ENCODE assay signal across 8 mouse cellular contexts in the genomic region with DNA sequence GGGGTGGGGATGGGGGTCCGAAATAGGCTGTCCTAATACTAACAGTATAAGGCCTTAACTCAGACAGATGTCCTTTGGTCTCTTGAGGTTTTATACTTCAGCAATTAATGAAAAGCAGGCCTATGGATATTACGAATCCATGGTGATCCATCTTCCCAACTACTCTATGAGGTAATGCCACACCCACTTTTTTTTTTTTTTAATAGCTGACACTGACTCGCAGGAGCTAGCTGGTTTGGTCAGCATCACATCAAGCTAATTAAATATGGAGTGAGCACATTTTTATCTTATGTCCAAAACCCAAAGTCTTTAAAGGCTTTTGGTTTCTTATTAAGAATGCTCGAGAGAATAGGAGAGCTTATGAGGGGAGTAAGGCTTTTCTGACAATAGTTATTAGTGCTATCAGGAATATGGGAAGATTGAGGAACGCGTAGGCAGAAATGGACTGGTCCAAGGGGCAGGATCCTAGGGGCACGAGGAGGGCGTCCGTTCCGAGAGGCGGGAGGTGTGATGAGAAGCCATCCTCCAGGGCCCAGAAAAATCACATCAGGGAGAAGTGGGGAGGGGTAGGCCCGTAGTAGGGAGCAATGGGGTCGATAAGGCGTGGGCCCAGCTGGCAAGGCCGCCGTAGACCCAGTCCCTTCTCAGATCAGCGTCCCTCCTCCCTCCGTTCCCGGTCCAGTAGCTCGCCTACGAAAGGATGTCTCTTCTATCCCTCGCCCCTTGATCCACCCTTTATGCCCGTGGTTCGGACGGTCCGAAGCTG. TPM values are rescaled to one million over a fixed set of nuclear protein-coding genes. Genes with fewer than 3 reads are reported as not detected.
A peak's percentile ranks its signal among the peaks of the same experiment; 100 is the strongest.
DNase-seq lines count a peak whose midpoint lies in the region; ATAC-seq lines count a peak whose summit lies in the region.

No protein-coding gene starts in this region.

- no peak for DNase-seq in lung, postnatal 25 days (ENCODE audit: low spot score)
- no peak for DNase-seq in limb, embryonic 11.5 days (ENCODE audit: low spot score)
- peak; percentile 17 for DNase-seq in naive thymus-derived CD4-positive, alpha-beta T cell, adult 2 months (ENCODE audit: low read depth)
- DNase-seq in ovary, postnatal 36 days (ENCODE audit: low spot score) = no peak
- no peak for DNase-seq in right cerebral cortex, postnatal 10 days (ENCODE audit: low spot score in 2 of 2)

- H3K9ac ChIP-seq in lung, embryonic 15.5 days = peak overlapping the region; percentile 89
- peak overlapping the region; percentile 71 for H3K9ac ChIP-seq in embryonic facial prominence, embryonic 15.5 days
- H3K9ac ChIP-seq in limb, embryonic 11.5 days (ENCODE audit: low read length) = peak overlapping the region; percentile 78

- H3K4me2 ChIP-seq in lung, embryonic 15.5 days = peak overlapping the region; percentile 83
- H3K4me2 ChIP-seq in embryonic facial prominence, embryonic 15.5 days (replicated peaks) = peak overlapping the region; percentile 77
- H3K4me2 ChIP-seq in limb, embryonic 11.5 days (ENCODE audit: low read depth, severe bottlenecking) = peak overlapping the region; percentile 83

- peak overlapping the region; percentile 63 for H3K27ac ChIP-seq in lung, embryonic 15.5 days
- peak overlapping the region; percentile 22; the same call in 1 of the 2 replicates for H3K27ac ChIP-seq in embryonic facial prominence, embryonic 15.5 days (replicated peaks)
- H3K27ac ChIP-seq in limb, embryonic 11.5 days (replicated peaks; ENCODE audit: low read depth, low read length) = no peak overlapping the region

- H3K9me3 ChIP-seq in lung, embryonic 15.5 days = no peaks in the 10 kb centered on the region
- H3K9me3 ChIP-seq in embryonic facial prominence, embryonic 15.5 days (replicated peaks) = no peaks in the 10 kb centered on the region
- H3K9me3 ChIP-seq in limb, embryonic 11.5 days (ENCODE audit: control insufficient read depth, low read length) = no peaks in the 10 kb centered on the region

- WGBS in lung, embryonic 15.5 days = 7% methylated on average over 26 of the region's 26 CpGs
- 7% methylated on average over 26 of the region's 26 CpGs for WGBS in embryonic facial prominence, embryonic 15.5 days
- 8% methylated on average over 25 of the region's 26 CpGs for WGBS in limb, embryonic 11.5 days

- H3K4me1 ChIP-seq in lung, embryonic 15.5 days = peaks cover 16% of the 10 kb centered on the region
- peaks cover 13% of the 10 kb centered on the region for H3K4me1 ChIP-seq in embryonic facial prominence, embryonic 15.5 days
- H3K4me1 ChIP-seq in limb, embryonic 11.5 days (ENCODE audit: control insufficient read depth, insufficient read depth, low read length) = peaks cover 9% of the 10 kb centered on the region; the same call in 1 of the 2 replicates

- H3K36me3 ChIP-seq in lung, embryonic 15.5 days = peaks cover 26% of the 10 kb centered on the region
- peaks cover 45% of the 10 kb centered on the region for H3K36me3 ChIP-seq in embryonic facial prominence, embryonic 15.5 days
- H3K36me3 ChIP-seq in limb, embryonic 11.5 days (ENCODE audit: control insufficient read depth, insufficient read depth, low read length) = peaks cover 6% of the 10 kb centered on the region; the same call in 1 of the 2 replicates

- peak overlapping the region; percentile 95 for H3K4me3 ChIP-seq in lung, embryonic 15.5 days
- peak overlapping the region; percentile 92 for H3K4me3 ChIP-seq in embryonic facial prominence, embryonic 15.5 days (replicated peaks)
- peak overlapping the region; percentile 85 for H3K4me3 ChIP-seq in limb, embryonic 11.5 days (ENCODE audit: low read depth, low read length)

- peak; percentile 54 for ATAC-seq in lung, embryonic 15.5 days (ENCODE audit: borderline replicate concordance, extremely low read depth, low FRiP score, low TSS enrichment)
- peak; percentile 45 for ATAC-seq in embryonic facial prominence, embryonic 15.5 days (ENCODE audit: insufficient number of reproducible peaks, low FRiP score, low TSS enrichment, low read depth)
- 0 out of 2 replicates have a peak, but pooled peaks have one; percentile 31 for ATAC-seq in limb, embryonic 11.5 days (ENCODE audit: insufficient number of reproducible peaks, low FRiP score, low TSS enrichment, low read depth)
- ATAC-seq in cerebellum, adult (ENCODE audit: insufficient number of reproducible peaks, low FRiP score, low TSS enrichment) = no peak; the same call in none of the 2 replicates

- no peaks in the 10 kb centered on the region for H3K27me3 ChIP-seq in lung, embryonic 15.5 days
- H3K27me3 ChIP-seq in embryonic facial prominence, embryonic 15.5 days = no peaks in the 10 kb centered on the region
- no peaks in the 10 kb centered on the region for H3K27me3 ChIP-seq in limb, embryonic 11.5 days (ENCODE audit: control insufficient read depth, insufficient read depth, low read length)

RNA-seq across cellular contexts. Expression of a gene that starts 0.5 kb away (rescaled TPM):
- polyA plus RNA-seq in lung, embryonic 15.5 days (2015; fragmentation: Nextera tagmentation; extraction: Ambion mirVana) = 32.4 and 33.7 TPM in 2 replicates
- 39.7 and 40.5 TPM in 2 replicates for polyA plus RNA-seq in embryonic facial prominence, embryonic 15.5 days (2015; fragmentation: Nextera tagmentation; extraction: Ambion mirVana)
- polyA plus RNA-seq in limb, embryonic 11.5 days (2014; fragmentation: Nextera tagmentation; extraction: Ambion mirVana) = 8.8 and 9.2 TPM in 2 replicates

RNA-seq across cellular contexts. Expression of a gene that starts 0.6 kb away (rescaled TPM):
- polyA plus RNA-seq in lung, embryonic 15.5 days (2015; fragmentation: Nextera tagmentation; extraction: Ambion mirVana) = 7.8 and 8.9 TPM in 2 replicates
- polyA plus RNA-seq in embryonic facial prominence, embryonic 15.5 days (2015; fragmentation: Nextera tagmentation; extraction: Ambion mirVana) = 9.8 and 14.7 TPM in 2 replicates
- 13.6 and 16.1 TPM in 2 replicates for polyA plus RNA-seq in limb, embryonic 11.5 days (2014; fragmentation: Nextera tagmentation; extraction: Ambion mirVana)

RNA-seq across cellular contexts. Expression of a gene that starts 12.6 kb away (rescaled TPM):
- polyA plus RNA-seq in lung, embryonic 15.5 days (2015; fragmentation: Nextera tagmentation; extraction: Ambion mirVana) = 18.4 and 20.0 TPM in 2 replicates
- polyA plus RNA-seq in embryonic facial prominence, embryonic 15.5 days (2015; fragmentation: Nextera tagmentation; extraction: Ambion mirVana) = 15.2 and 16.1 TPM in 2 replicates
- 15.4 and 15.9 TPM in 2 replicates for polyA plus RNA-seq in limb, embryonic 11.5 days (2014; fragmentation: Nextera tagmentation; extraction: Ambion mirVana)

RNA-seq across cellular contexts. Expression of a gene that starts 12.6 kb away (rescaled TPM):
- polyA plus RNA-seq in lung, embryonic 15.5 days (2015; fragmentation: Nextera tagmentation; extraction: Ambion mirVana) = 6.5 and 6.9 TPM in 2 replicates
- polyA plus RNA-seq in embryonic facial prominence, embryonic 15.5 days (2015; fragmentation: Nextera tagmentation; extraction: Ambion mirVana) = 7.2 and 7.7 TPM in 2 replicates
- polyA plus RNA-seq in limb, embryonic 11.5 days (2014; fragmentation: Nextera tagmentation; extraction: Ambion mirVana) = 10.2 and 11.6 TPM in 2 replicates

RNA-seq across cellular contexts. Expression of a gene that starts 56.6 kb away (rescaled TPM):
- 30.9 and 31.0 TPM in 2 replicates for polyA plus RNA-seq in lung, embryonic 15.5 days (2015; fragmentation: Nextera tagmentation; extraction: Ambion mirVana)
- 26.1 and 28.8 TPM in 2 replicates for polyA plus RNA-seq in embryonic facial prominence, embryonic 15.5 days (2015; fragmentation: Nextera tagmentation; extraction: Ambion mirVana)
- 46.4 and 52.2 TPM in 2 replicates for polyA plus RNA-seq in limb, embryonic 11.5 days (2014; fragmentation: Nextera tagmentation; extraction: Ambion mirVana)
